Mouse (Mus musculus): ENCODE measurements around the gene Anks1. TPM values are rescaled to one million over a fixed set of nuclear protein-coding genes. Genes with fewer than 3 reads are reported as not detected.

Gene Anks1
- total RNA-seq, 1 experiment from 2014 or later: 25.7 TPM

GRCm38 (mm10) chr17:28097308-28097707, 188.2 kb downstream of the Anks1 start:
- no peak for DNase-seq

GRCm38 (mm10) chr17:28099086-28099485, 190.0 kb downstream of the Anks1 start:
- DNase-seq: no peak

GRCm38 (mm10) chr17:28100669-28101068, 191.6 kb downstream of the Anks1 start:
- DNase-seq: no peak

- DNase-seq: no peak
Observed at GRCm38 (mm10) chr17:28101284-28101887, 192.3 kb downstream of the Anks1 start.

GRCm38 (mm10) chr17:28101902-28102319, 192.8 kb downstream of the Anks1 start:
- no peak for DNase-seq

GRCm38 (mm10) chr17:28104416-28104815, 195.3 kb downstream of the Anks1 start:
- DNase-seq: no peak

GRCm38 (mm10) chr17:28106352-28106751, 197.2 kb downstream of the Anks1 start:
- DNase-seq: peak; percentile 24

GRCm38 (mm10) chr17:28107275-28107674, 198.2 kb downstream of the Anks1 start:
- no peak for DNase-seq

GRCm38 (mm10) chr17:28112266-28112665, 203.2 kb downstream of the Anks1 start:
- no peak for DNase-seq

Other genes starting within 250 kb of the Anks1 start
- not detected in 2 replicates for gene Spdef, start 180.4 kb upstream of the Anks1 start, total RNA-seq (2021)
- 142 and 151 TPM in 2 replicates for gene D17Wsu92e, start 88.7 kb upstream of the Anks1 start, total RNA-seq (2021)
- gene Snrpc, start 71.2 kb upstream of the Anks1 start, total RNA-seq (2021): 93.1 and 94.6 TPM in 2 replicates
- gene Uhrf1bp1, start 52.9 kb upstream of the Anks1 start, total RNA-seq (2021): 24.4 and 29.9 TPM in 2 replicates
- 26.2 and 28.4 TPM in 2 replicates for gene Taf11, start 538 bp downstream of the Anks1 start, total RNA-seq (2021)
- gene Tcp11, start 171.3 kb downstream of the Anks1 start, total RNA-seq (2021): not detected in 2 replicates
- 10.9 and 11.9 TPM in 2 replicates for gene Scube3, start 232.8 kb downstream of the Anks1 start, total RNA-seq (2021)

Data from adrenal gland, postnatal 14 days (tissue).